Mouse (Mus musculus) mature B cell (primary cell): ENCODE data around the gene Exoc3l2.

Experiments used
- in situ Hi-C: fragments of 300-500 bp; cut with MboI; formaldehyde crosslinking; loops from 2 replicates; pipeline ENCODE4 v1.14.3; 2019

Gene Exoc3l2

DNA sequence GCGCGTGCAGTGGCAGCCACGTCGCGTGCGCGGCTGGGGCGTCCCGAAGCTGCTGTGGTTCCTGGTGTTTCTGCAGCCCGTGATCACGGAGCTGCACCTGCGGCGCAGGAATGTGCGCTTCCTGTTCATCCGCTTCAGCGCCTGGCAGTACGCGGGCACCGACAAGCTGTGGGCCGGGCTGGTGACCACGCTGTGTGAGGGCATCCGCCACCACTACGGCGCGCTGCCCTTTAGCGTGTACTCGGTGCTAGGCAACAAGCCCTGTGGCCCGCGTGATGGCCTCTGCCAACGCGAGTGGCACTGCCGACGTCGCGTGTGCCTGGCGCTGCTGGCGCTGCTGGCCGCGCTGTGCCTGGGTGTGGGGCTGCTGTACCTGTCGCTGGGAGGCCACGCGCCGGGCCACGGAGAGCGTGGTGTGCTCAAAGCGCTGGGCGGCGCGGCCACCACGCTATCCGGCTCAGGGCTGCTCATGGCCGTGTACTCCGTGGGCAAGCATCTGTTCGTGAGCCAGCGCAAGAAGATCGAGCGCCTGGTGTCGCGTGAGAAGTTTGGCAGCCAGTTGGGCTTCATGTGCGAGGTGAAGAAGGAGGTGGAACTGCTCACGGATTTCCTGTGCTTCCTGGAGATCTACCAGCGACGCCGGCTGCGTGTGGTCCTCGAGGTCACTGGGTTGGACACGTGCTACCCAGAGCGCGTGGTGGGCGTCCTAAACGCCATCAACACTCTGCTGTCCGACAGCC, 60.1 kb downstream of the Exoc3l2 start:
- in situ Hi-C loops = no loop called here

GRCm38 (mm10) chr7:19523757-19524419, 60.8 kb downstream of the Exoc3l2 start:
- in situ Hi-C loops = no loop called here

GRCm38 (mm10) chr7:19524420-19525104, 61.4 kb downstream of the Exoc3l2 start:
- in situ Hi-C loops = no loop called here

DNA sequence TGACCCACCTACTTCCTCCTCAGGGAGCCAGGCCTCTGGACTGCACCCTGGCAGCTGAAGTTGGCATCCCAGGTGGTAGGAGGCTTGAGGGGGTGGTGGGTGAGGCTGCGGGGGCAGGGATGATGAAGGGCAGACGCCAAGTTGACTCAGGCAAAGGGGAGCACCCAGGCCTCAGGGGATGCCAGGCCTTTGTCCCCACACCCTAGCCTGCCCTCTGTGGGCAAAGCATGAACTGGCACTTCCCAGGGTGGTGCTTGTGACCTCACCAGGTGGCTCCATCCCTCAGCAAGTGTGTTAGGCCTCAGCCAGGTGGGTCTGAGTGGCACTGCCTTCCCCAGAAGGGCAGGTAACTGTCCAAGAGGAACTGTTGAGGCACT, 62.0 kb downstream of the Exoc3l2 start:
- in situ Hi-C loops = no loop called here

DNA sequence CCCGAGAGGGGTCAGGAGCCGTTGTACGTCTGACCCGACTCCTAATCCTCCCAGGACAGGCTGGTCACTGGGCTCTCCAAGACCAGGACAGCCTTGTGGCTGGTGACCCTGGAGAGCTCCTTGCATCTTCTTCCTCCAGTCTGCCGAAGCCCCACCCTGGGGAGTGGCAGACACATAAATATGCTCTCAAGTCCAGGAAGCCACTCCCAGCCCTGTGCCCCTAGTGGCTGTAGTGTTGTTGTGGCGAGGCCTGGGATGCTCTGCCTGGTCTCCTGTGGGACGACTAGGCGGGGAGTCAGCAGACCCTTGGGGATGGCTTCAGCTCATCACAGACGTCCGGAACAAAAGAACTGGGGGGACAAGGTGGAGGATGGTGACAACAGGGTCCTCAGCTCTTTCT, 67.9 kb downstream of the Exoc3l2 start:
- in situ Hi-C loops = no loop called here

DNA sequence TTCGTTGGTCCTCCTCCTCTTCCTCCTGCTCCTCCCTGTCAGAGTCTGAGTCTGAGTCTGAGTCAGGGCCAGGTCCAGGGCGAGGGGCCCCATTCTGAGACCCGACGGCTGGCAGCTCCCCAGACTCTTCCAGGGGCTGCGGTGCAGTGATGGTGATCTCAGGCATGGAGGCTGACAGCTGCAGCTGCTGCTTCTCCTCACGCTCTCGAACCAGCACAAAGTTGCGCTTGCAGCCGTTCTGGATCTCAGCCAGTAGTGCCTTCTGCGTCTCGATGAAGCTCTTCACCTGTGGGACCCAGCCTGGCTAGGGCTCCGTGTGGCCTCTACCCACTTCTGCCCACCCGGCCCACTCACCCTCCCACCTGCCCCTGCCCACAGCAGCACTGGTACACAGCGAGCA, 69.1 kb downstream of the Exoc3l2 start:
- in situ Hi-C loops = no loop called here

GRCm38 (mm10) chr7:19534676-19535075, 71.5 kb downstream of the Exoc3l2 start:
- in situ Hi-C loops = no loop called here

GRCm38 (mm10) chr7:19540771-19541566, 77.8 kb downstream of the Exoc3l2 start:
- in situ Hi-C loops = no loop called here

- in situ Hi-C loops = no loop called here
These were observed 78.6 kb downstream of the Exoc3l2 start for GRCm38 (mm10) chr7:19541681-19542154.

GRCm38 (mm10) chr7:19542155-19542691, 79.1 kb downstream of the Exoc3l2 start:
- in situ Hi-C loops = no loop called here

- in situ Hi-C loops = no loop called here
These were observed 80.5 kb downstream of the Exoc3l2 start for GRCm38 (mm10) chr7:19543584-19543983.

DNA sequence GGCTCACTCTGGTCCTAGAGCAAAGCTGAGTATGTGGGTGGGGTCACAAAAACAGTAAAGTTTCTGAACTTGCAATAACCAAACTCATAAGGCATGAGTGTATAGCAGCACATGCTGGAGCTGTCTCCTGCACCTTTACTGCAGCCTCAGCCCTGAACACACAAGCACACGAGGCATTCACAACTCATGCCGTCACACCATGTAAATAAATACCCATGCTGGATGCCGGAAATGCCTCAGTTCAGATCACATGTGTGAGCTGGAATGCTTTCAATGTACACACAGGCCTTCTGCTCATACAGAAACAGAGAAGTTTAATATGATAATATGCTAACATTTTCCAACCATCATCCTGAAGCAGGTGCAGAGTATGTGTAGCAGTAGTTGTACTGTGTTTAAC, 82.9 kb downstream of the Exoc3l2 start:
- in situ Hi-C loops = no loop called here
